Mouse (Mus musculus): Measurements from ENCODE around the gene Olfr52.

- TF ChIP-seq POLR2A (IDR thresholded peaks at IDR 0.05; ENCODE audit: low read depth, low read length) (no peak), CTCF (IDR thresholded peaks at IDR 0.05; ENCODE audit: extremely low read depth, insufficient read depth, insufficient read length, insufficient replicate concordance) (no peak)
Observed at GRCm38 (mm10) chr2:86167422-86167821, 18.1 kb downstream of the Olfr52 start, which contains the start of gene Olfr1043.
